Mouse (Mus musculus) granulocyte monocyte progenitor cell, adult 5-6 weeks (primary cell): ENCODE measurements around the gene Lhx4. TPM values are rescaled to one million over a fixed set of nuclear protein-coding genes. Genes with fewer than 3 reads are reported as not detected.
A peak's percentile ranks its signal among the peaks of the same experiment; 100 is the strongest.

ENCODE experiments used
- ATAC-seq: replicated peaks from 2 replicates; pipeline ENCODE4 v1.8.0; 2016; ENCODE audit warnings: mild to moderate bottlenecking, moderate TSS enrichment, inconsistent platforms; ENCODE audit not compliant: poor library complexity, severe bottlenecking
- total RNA-seq, 2 experiments: library from RNA; stranded (forward) in 1 of 2; stranded (reverse) in 1 of 2; fragments of 200-712, 200-1000 nt in 1 of 2; fragments of >200 nt in 1 of 2; fragmentation: Nextera tagmentation in 1 of 2; gene quantifications; 2 replicates each; pipeline ENCODE4 v1.2.3; 2014 to 2017

Gene Lhx4
- total RNA-seq, 2 experiments from 2014 or later = not detected

DNA sequence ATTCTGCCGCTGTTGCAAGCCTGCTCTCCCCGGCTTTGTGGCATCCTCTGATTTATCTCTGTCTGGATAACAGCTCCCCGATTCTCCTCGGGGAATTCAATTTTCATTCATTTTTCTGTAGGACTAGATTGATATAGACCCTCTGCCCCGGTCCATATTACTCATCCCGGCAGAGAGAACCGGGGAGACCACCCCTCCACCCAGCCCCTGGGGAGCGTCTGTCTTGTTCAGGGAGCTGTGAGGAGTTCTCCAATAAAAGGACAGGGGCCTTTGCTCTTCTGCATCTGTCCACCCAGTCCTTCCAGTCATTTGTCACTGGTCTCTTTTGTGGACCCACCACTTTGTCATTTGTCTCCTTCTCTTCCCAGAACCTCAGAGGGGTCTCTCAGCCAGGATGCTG is 4.5 kb downstream of the Lhx4 start:
- ATAC-seq = no peak

- peak; percentile 26 for ATAC-seq
These were observed 8.8 kb downstream of the Lhx4 start for GRCm38 (mm10) chr1:155742411-155743363.

GRCm38 (mm10) chr1:155741988-155742387 is 9.5 kb downstream of the Lhx4 start:
- 0 out of 2 replicates have a peak, but pooled peaks have one; percentile 5 for ATAC-seq

GRCm38 (mm10) chr1:155741378-155741945 is 10.0 kb downstream of the Lhx4 start:
- ATAC-seq = no peak

GRCm38 (mm10) chr1:155740622-155741377 is 10.7 kb downstream of the Lhx4 start:
- no peak for ATAC-seq

- ATAC-seq = peak; percentile 44
These were observed 13.6 kb downstream of the Lhx4 start for GRCm38 (mm10) chr1:155737809-155738383.

- peak; percentile 88 for ATAC-seq
These were observed 14.3 kb downstream of the Lhx4 start for GRCm38 (mm10) chr1:155737017-155737808.

DNA sequence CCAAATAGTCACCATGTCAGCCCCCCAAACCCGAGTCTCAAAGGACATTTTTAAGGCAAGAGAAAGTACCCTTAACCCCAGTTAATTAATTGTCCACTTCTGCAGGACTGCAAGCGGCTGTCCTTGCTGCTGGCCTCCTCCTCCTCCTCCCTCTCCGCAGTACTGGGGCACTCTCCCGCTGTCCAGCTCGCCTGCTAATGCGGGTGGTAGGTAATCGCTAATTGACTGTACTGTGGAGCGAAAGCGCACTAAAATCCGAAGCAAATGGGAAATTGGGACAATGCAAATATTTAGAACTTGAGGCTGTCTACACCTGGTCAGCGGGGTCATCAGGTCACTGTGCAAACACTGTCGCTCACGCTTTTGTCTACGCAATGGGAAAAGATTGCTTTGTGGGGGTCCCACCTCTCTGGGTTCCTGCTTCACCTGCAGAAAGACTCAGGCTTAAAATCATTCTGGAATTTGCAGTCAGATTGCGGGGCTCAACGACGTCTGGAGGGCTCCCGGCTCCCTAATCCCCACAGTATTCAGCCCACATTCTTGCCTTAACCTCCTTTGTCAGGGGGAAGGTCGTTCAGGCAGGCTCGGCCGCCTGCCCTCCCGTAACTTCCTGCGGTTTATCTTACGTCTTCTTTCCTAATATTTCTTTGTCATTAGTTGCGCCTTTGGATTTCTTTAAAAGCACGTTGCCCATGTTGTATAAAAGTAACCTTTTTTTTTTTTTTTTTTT is 15.2 kb downstream of the Lhx4 start:
- no peak for ATAC-seq

- no peak for ATAC-seq
These were observed 20.3 kb downstream of the Lhx4 start for GRCm38 (mm10) chr1:155731156-155731555.

GRCm38 (mm10) chr1:155729113-155729795 is 22.2 kb downstream of the Lhx4 start:
- ATAC-seq = no peak

DNA sequence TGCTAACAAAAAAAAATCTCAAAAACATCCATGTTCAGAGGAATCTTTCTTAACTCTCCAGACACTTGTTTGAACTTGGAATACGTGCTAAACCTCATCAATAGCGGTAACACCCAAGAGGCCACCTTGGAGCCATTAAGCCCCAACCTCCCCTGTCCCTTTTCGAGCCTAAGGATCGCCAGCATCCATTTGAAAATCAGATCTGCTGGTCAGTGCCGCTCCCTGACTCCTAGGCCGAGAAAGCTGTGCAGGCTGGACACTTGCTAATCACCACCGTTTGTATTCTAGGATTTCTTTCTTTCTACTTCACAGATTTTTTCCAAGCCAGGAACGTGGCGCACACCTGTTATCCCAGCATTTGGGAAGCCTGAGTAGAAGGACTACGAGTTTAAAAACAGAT is 23.7 kb downstream of the Lhx4 start:
- no peak for ATAC-seq

- ATAC-seq = no peak
These were observed 25.6 kb downstream of the Lhx4 start for GRCm38 (mm10) chr1:155725876-155726275.

DNA sequence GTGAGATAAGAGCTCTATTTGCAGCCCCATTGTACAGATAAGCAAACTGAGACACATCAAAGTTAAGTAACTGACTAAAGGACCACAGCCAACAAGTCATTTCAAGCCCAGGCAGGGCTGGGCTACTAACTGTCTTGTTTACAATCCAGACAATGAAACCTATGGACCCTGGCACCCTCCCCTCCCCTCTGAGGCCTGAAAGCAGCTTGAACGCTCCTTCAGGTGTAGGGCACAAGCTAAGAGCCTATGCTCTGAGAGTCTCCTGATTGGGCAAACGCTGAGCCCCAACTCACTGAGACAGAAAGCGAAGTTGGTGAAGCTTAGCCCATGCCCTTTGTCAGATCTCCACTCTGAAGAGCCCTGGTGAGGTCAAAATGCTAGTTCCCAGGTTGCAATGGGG is 27.2 kb downstream of the Lhx4 start:
- no peak for ATAC-seq

GRCm38 (mm10) chr1:155722185-155722584 is 29.3 kb downstream of the Lhx4 start:
- ATAC-seq = peak; percentile 94

- no peak for ATAC-seq
These were observed 30.0 kb downstream of the Lhx4 start for GRCm38 (mm10) chr1:155721443-155721842.

- no peak for ATAC-seq
These were observed 31.5 kb downstream of the Lhx4 start for GRCm38 (mm10) chr1:155720006-155720405.

- no peak for ATAC-seq
These were observed 32.6 kb downstream of the Lhx4 start for GRCm38 (mm10) chr1:155718851-155719250.

DNA sequence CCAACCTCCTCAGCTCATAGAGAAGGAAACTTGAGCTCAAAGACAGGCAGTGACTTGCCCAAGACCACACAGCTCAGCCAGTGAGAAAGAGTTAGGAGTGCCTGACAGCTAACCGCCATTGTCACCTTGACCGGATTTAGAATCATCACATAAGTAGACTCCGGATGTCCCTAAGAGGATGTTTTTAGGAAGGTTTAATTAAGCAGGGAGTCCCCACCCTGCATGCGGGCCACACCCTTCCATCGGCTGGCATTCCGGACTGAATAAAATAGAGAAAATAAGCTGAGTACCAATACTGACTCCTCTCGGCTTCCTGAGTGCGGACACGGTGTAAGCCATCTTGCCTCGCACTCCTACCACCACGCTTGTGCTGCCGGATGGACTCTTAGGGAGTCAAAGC is 34.2 kb downstream of the Lhx4 start:
- ATAC-seq = no peak

DNA sequence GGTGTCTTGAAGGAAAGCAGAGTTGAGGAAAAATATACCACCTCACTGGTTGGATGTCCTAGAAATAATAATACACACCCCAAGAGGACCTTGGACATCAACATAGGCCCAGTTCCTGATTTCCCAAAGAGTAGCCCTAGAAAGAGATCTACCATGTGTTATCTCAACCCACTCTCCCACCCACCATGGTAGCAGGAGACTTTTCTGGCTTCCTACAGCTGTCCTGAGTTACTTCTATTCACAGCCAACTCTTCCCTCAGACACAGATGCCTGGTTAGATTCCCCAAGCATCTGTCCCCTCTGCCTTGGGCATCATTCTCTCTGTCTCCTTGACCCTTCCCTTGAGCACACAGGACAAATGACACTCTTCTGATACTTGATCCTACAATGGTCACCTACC is 36.1 kb downstream of the Lhx4 start:
- no peak for ATAC-seq
